Mouse (Mus musculus): Measurements from ENCODE around the gene Rab33a.

Gene Rab33a

DNA sequence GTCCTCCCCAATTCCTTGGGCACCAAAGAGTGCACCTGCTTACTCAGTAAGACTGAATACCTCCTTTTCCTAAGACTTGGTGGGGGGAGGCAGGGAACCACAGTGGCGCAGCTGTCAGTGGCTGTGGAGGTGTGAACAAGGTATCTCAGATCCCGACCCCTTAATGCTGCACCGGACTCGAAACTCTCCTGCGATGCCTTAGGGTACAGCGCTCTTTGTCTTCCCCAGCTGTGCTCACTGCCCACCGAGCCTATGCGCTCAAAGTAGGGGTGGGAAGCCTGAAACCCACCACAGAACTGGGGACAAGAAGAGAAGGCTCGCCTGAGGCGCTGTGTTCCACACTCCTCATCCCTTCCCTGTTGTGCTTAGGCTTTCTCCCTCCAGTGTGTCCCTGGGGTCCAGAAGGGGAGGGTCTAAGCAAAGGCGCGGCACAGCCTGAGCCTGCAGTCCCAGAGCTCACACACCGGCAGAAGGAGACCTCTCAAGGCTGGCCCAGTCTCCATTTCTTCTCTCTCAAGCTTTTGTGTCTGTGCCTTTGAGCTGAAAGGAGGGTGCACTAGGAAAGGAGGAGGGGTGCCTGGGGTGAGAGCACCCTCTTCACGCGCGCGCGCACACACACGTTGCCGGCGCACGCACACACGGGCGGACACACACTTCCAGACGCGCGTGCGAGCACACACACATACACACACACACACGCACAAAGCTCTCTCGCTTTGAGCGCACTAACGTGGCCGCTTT is at the start of gene Rab33a:
Gene Rab33a, plus strand, starts transcription at position 478 of the 741 bp plus-strand sequence.
- peak; percentile 34 for DNase-seq (ENCODE audit: low read depth)

DNA sequence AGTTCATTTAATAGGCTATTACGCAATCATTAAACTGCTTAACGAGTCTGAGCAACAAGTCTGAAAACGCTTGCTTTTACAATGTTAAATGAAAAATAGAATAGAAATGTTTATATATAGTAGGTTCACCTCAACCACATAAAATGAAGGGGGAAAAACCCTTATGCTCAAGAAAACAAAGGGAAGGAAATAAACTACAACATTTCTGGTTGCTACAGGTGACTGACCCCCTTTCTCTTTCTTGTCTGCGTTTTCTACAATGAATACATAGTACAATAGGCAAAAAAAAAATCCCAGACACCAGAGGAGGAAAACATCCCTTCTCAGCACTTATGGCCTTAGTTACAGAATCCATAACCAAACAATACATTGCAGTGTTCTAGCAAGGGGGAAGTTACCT is 38.0 kb upstream of the Rab33a start:
- DNase-seq (ENCODE audit: low read depth) = no peak

DNA sequence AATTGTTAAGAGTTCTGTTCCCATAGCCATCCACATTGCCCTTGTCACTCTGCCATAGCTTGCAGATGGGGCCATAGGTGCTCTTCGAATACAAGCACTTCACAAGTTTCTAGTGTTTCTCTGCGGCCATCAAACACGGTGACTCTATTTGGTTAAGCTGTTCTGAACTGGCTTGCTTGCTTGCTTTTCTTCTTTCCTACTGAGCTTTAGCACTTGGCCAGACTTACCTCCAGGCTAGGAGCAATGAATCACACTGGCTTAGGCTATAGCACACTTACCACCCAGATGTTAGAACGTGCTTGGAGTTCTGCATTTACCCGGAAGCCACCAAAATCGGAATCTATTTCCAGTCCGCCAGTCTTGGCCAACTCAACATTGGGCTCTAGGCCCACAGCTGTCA is 37.4 kb upstream of the Rab33a start:
- no peak for DNase-seq (ENCODE audit: low read depth)

DNA sequence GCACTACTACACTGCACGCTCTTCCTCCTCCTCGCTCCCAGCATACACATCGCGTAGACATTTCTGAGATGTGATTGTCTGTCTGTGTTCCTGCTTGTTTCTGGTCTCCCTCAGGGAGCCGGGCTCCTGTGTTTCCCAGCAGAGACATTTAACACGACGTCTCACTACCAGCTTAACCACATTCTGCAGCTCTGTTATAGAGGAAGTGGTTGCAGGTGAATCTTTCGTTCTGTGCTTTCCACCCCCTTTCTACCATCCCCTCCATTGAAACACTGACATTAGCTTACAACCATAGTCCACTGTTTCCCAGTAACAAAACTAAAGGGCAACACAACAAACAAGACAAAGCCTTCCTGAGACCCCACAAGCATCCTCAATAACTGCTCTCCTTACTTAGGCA is 25.3 kb upstream of the Rab33a start:
- DNase-seq (ENCODE audit: low read depth) = peak; percentile 18

DNA sequence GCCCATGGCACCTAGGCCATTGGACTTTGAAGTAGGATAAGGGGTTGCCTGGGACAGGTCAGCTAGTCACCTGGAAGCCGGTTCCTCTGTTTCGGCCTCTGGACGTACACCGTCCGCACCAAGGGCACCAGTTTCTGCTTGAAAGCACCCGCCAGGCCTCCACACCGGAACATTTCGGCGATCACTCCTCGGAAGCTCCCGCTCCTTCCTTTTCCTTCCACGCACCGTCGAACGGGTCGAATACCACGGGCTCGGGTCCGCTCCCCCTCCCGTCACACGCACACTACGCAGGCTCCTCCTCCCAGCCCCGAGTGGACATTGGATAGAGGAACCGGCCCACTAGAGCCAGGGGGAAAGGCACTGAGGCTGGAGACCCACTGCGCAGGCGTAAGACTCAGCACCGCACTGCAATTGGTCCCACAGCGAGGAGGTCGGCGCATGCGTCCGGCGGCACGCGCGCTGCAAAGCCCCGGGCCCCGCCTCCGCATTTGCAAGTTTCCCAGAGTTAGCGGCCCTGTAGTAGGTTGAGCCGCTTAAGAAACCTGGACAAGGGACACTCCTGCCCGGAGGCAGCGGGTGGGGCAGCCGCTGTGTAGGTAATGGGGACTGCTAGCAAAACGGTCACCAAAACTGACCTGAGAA is 5.8 kb upstream of the Rab33a start, which contains the start of gene Aifm1:
Gene Aifm1, minus strand, starts transcription at position 398 of the 642 bp plus-strand sequence.
- peak; percentile 91 for DNase-seq (ENCODE audit: low read depth)

DNA sequence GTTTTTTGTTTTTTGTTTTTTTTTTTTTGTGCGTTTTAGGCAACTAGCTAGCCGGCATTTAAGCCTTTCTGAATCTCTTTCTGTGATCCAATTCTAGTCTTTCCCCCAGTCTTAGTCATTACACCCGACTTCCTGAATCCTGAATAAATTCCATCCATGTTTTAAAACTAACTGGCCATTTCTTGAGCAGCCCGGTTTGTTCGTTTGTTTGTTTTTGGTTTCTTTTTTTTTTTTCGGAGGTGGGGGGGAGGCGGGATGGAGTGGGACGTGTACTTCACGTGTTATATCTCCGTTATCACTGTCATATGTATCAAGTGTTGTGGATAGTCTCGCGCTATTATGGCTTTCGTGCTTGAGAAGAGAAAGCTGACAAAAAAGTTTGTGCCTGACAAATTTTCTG is 5.3 kb upstream of the Rab33a start:
- no peak for DNase-seq (ENCODE audit: low read depth)

DNA sequence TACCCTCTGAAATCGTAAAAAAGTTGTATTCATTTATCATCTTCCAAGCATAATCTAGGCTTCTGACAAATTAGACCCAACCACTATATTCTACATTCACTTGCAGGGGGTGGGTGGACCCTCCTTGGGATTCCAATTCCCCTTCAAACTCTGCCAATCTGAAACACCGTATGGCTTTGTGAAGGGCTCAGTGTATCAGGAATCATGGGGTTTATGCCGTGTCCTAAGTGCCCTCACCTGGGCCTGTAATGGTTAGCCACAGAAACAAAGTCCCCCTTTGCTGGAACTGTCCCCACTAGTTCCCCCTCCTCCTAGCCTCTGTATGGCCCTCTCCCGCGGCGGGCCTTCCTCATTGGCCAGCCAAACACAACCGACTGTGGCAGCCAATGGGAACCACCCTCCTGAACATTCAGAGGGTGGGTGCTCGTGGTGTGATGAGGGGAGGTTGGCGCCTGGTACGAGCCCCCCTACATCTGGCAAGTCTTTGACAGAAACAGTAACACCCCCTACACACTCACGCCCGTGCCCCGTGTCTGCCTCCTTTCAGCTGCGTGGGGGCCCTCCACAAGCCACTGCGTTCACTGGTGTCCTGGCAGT is 776 bp upstream of the Rab33a start:
- no peak for DNase-seq (ENCODE audit: low read depth)

DNA sequence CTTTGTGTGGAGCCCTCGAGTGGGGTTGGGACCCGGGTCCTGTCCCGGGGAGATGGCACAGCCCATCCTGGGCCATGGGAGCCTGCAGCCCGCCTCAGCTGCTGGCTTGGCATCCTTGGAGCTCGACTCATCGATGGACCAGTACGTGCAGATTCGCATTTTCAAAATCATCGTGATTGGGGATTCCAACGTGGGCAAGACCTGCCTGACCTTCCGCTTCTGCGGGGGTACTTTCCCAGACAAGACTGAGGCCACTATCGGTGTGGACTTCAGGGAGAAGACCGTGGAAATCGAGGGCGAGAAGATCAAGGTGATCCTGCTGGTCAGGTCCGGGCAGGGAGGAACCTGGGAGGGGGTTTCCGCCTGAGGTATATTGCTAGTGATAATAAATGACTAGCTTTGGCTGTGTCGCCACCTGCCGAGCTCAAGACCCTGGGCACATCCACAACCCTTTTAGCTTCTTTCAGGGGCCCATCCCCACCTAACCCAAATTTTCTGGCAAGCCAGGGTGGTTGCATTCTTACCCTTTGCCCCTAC is 532 bp downstream of the Rab33a start:
- DNase-seq (ENCODE audit: low read depth) = peak; percentile 15

DNA sequence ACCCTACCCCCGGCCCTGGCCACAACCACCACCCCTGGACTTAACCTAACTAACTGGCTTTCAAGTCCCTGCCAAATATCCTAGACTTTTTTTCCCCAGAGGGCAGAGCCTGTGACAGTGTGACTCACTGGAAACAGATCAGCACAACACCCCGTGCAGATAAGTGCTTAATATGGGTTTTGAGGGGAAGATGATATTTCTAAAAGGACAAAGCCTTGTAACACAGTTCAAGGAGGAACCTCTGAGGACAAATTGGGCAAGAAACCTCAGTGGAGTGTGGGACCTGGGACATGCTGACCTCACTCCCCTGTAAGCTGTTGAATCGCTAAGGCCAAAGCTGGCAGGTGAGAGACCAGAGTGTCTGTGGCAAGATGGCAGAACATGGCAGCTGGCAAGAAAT is 2.6 kb downstream of the Rab33a start:
- DNase-seq (ENCODE audit: low read depth) = no peak

DNA sequence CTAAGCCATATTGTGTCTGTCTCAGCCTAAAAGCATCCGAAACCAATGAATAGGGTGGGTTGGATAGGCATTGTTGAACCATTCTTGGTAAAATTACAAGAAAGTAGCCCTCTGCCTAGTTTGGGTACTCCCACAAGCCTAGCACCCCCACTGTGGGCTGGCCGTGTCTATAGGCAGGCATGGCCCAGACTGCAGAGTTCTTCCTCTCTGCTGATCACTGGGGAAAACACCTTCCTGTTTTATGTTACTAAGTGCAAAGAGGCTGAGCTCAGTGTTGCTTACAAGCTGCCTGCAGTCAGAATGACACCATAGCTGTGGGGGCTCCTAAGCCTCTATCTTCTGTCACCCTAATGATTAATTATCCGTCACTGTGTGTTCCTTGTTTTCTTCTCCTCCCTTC is 4.4 kb downstream of the Rab33a start:
- DNase-seq (ENCODE audit: low read depth) = no peak

DNA sequence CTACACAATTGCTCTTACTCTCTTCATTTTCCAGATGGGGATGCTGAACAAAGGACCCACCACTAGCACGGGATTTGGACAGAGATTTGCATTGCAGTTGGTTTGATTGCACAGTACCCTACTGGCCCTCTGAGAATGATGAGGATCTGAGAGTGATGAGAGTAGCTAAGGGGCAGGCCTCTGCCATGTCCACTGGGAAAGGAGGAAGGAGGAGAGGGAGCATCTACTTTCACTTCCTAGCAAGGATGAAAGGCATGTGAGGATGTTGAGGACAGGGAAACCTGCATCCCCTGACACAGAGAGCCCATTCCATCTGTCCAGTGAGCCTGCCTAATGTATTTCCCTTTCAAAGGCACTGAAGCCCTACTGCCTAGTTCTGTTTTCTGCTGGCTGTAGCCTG is 6.2 kb downstream of the Rab33a start:
- DNase-seq (ENCODE audit: low read depth) = no peak

DNA sequence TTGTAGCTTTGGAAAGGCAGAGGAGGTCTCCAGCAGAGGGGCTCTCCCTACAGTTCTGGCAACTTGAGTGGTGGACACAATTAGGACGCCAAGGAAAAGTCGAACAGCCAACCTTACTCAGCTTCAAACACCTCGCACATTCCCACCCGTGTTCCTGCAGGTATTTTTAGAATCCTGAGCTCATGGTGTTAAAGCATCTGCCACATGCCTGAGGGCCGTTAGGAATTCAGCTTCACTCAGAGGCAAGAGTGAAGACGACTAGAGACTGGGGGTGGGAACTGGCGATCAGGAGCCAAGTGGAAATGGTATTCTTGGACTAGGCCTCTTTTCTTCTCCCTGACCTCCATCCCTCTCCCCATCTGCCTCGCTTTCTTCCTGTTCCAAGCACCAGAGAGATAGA is 6.8 kb downstream of the Rab33a start:
- DNase-seq (ENCODE audit: low read depth) = no peak

DNA sequence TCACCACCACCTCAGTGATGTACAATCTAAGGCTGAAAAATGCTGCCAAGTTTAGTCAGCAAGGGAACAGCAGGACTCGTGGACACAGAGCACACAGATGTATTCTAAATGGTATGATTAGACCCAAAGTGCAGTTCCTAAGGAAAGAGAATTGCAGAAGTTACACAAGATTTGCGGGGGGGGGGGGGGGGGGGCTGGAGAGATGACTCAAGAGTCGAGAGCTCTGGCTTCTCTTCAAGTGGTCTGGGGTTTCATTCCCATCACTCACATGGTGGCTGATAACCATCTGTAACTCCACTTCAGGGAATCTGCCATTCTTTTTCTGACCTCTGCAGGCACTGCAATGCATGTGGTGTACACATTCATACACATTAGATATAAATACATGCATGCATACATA is 7.3 kb downstream of the Rab33a start:
- no peak for DNase-seq (ENCODE audit: low read depth)

DNA sequence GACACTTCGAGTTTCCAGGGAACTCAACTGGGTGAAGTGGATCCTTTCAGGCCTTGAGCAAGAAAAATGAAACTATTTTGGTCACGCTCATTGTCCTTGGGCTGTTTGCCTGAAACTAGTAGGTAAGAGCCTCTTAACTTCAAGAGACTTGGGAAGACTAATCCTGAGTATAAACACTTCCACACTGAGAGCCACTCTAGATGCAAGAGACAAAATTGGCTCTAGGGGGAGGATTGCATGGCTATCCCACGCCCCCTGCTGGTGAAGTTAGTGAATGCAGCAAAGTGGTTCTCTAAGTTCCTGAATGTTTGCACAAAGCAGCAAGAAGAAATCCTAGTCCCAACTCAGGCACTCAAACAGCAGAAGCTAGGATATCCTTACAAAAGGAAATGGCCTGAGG is 13.1 kb downstream of the Rab33a start:
- peak; percentile 76 for DNase-seq (ENCODE audit: low read depth)
